Mouse (Mus musculus) intestine, embryonic 14.5 days (tissue): ENCODE measurements around the gene Capzb. TPM values are rescaled to one million over a fixed set of nuclear protein-coding genes. Genes with fewer than 3 reads are reported as not detected.

Experiments used
- ATAC-seq: fragments of 200-750 bp; cut with Nextera tagmentation; replicated peaks from 2 replicates; pipeline ENCODE4 v1.8.0; 2017; ENCODE audit warnings: low read depth, moderate number of reproducible peaks, moderate TSS enrichment, moderate library complexity; ENCODE audit not compliant: low FRiP score, low TSS enrichment
- DNase-seq: peaks from one replicate; pipeline ENCODE4 v3.0.0-alpha.2; 2018; ENCODE audit warnings: low spot score
- H3K27ac ChIP-seq: fragments of 300-500 bp; sonication (generic); 2 replicates; pipeline ENCODE4 v1.5.1; 2014; ENCODE audit warnings: low read depth, mild to moderate bottlenecking, control low read depth
- H3K27me3 ChIP-seq: fragments of 300-500 bp; sonication (generic); replicated peaks from 2 replicates; pipeline ENCODE4 v1.6.1; 2014; ENCODE audit warnings: low read length, control low read depth; ENCODE audit not compliant: control insufficient read depth, insufficient read depth
- H3K36me3 ChIP-seq: fragments of 300-500 bp; sonication (generic); 2 replicates; pipeline ENCODE4 v1.6.1; 2014; ENCODE audit warnings: low read length, control low read depth; ENCODE audit not compliant: control insufficient read depth, insufficient read depth
- H3K4me1 ChIP-seq: fragments of 300-500 bp; sonication (generic); replicated peaks from 2 replicates; pipeline ENCODE4 v1.6.1; 2014; ENCODE audit warnings: low read length, control low read depth, mixed read lengths; ENCODE audit not compliant: control insufficient read depth, insufficient read depth
- H3K4me2 ChIP-seq: fragments of 300-500 bp; sonication (generic); 2 replicates; pipeline ENCODE4 v1.6.1; 2014; ENCODE audit warnings: low read length
- H3K4me3 ChIP-seq: fragments of 300-500 bp; sonication (generic); 2 replicates; pipeline ENCODE4 v1.5.1; 2014; ENCODE audit warnings: low read depth, low read length, control low read depth, mixed read lengths
- H3K9ac ChIP-seq: fragments of 300-500 bp; sonication (generic); 2 replicates; pipeline ENCODE4 v1.6.1; 2014; ENCODE audit warnings: mild to moderate bottlenecking, low read length
- H3K9me3 ChIP-seq: fragments of 300-500 bp; sonication (generic); 2 replicates; pipeline ENCODE4 v1.6.1; 2016; ENCODE audit warnings: low read length, control low read depth; ENCODE audit not compliant: control insufficient read depth
- WGBS: fragments of 180-500 bp; shearing (Covaris S2); extraction: QIAGEN DNeasy Blood & Tissue Kit; methylation state at CpG from one replicate; pipeline ENCODE4 v1.1.7; 2014; 5-methylcytosine and 5-hydroxymethylcytosine counted together
- polyA plus RNA-seq: library from polyadenylated mRNA; unstranded; fragments of >200 nt; fragmentation: Nextera tagmentation; extraction: Ambion mirVana; gene quantifications from 2 replicates; pipeline ENCODE4 v1.2.1, GENCODE M21; 2014

Gene Capzb
- polyA plus RNA-seq, 1 experiment from 2014 or later = 313 TPM

- no peak overlapping the region for H3K4me2 ChIP-seq
- no peak overlapping the region for H3K4me3 ChIP-seq
- ATAC-seq (no peak), DNase-seq (no peak)
- H3K9ac ChIP-seq = no peak overlapping the region
- 76% methylated on average over 16 of the region's 16 CpGs for WGBS
- H3K36me3 ChIP-seq = peaks cover 74% of the 10 kb centered on the region
- H3K4me1 ChIP-seq = 0 out of 2 replicates have a peak, but pooled peaks cover 6% of the 10 kb centered on the region
- no peaks in the 10 kb centered on the region for H3K9me3 ChIP-seq
- H3K27ac ChIP-seq = no peak overlapping the region
- H3K27me3 ChIP-seq = no peaks in the 10 kb centered on the region
Observed at GRCm38 (mm10) chr4:139281791-139282345, 89.2 kb downstream of the Capzb start.

GRCm38 (mm10) chr4:139282955-139283417 is 90.3 kb downstream of the Capzb start:
- Histone ChIP-seq H3K9ac (no peak overlapping the region), H3K4me2 (no peak overlapping the region), H3K4me1 (0 out of 2 replicates have a peak, but pooled peaks cover 6% of the 10 kb centered on the region), H3K27me3 (no peaks in the 10 kb centered on the region), H3K36me3 (peaks cover 83% of the 10 kb centered on the region), H3K9me3 (no peaks in the 10 kb centered on the region), H3K27ac (no peak overlapping the region), H3K4me3 (no peak overlapping the region)
- DNase-seq (no peak), ATAC-seq (no peak)
- WGBS = 40% methylated on average over 6 of the region's 6 CpGs

- Histone ChIP-seq H3K4me2 (no peak overlapping the region), H3K4me3 (no peak overlapping the region), H3K9me3 (no peaks in the 10 kb centered on the region), H3K36me3 (peaks cover 89% of the 10 kb centered on the region), H3K27me3 (no peaks in the 10 kb centered on the region), H3K27ac (no peak overlapping the region), H3K9ac (no peak overlapping the region), H3K4me1 (0 out of 2 replicates have a peak, but pooled peaks cover 6% of the 10 kb centered on the region)
- WGBS = 67% methylated on average over 15 of the region's 15 CpGs
- ATAC-seq (no peak), DNase-seq (no peak)
Observed at GRCm38 (mm10) chr4:139284877-139285276, 92.2 kb downstream of the Capzb start.

- H3K36me3 ChIP-seq = peaks cover 89% of the 10 kb centered on the region
- H3K27ac ChIP-seq = no peak overlapping the region
- 0 out of 2 replicates have a peak, but pooled peaks cover 6% of the 10 kb centered on the region for H3K4me1 ChIP-seq
- DNase-seq = no peak
- no peak for ATAC-seq
- no peak overlapping the region for H3K4me3 ChIP-seq
- WGBS = 83% methylated on average over 5 of the region's 5 CpGs
- no peaks in the 10 kb centered on the region for H3K9me3 ChIP-seq
- H3K4me2 ChIP-seq = no peak overlapping the region
- H3K27me3 ChIP-seq = no peaks in the 10 kb centered on the region
- H3K9ac ChIP-seq = no peak overlapping the region
Observed at GRCm38 (mm10) chr4:139286234-139286633, 93.5 kb downstream of the Capzb start.

GRCm38 (mm10) chr4:139287122-139287863 is 94.6 kb downstream of the Capzb start:
- no peak for ATAC-seq
- 75% methylated on average over 18 of the region's 18 CpGs for WGBS
- peak; percentile 95 for DNase-seq
- no peak overlapping the region for H3K4me3 ChIP-seq
- H3K27ac ChIP-seq = no peak overlapping the region
- 0 out of 2 replicates have a peak, but pooled peaks cover 6% of the 10 kb centered on the region for H3K4me1 ChIP-seq
- H3K27me3 ChIP-seq = no peaks in the 10 kb centered on the region
- H3K9ac ChIP-seq = no peak overlapping the region
- H3K36me3 ChIP-seq = peaks cover 88% of the 10 kb centered on the region
- no peaks in the 10 kb centered on the region for H3K9me3 ChIP-seq
- no peak overlapping the region for H3K4me2 ChIP-seq

- H3K27me3 ChIP-seq = no peaks in the 10 kb centered on the region
Observed at GRCm38 (mm10) chr4:139289017-139289416, 96.3 kb downstream of the Capzb start.

GRCm38 (mm10) chr4:139291099-139291498 is 98.4 kb downstream of the Capzb start:
- Histone ChIP-seq H3K27me3 (no peaks in the 10 kb centered on the region), H3K27ac (no peak overlapping the region), H3K9ac (no peak overlapping the region), H3K36me3 (peaks cover 56% of the 10 kb centered on the region), H3K4me2 (no peak overlapping the region), H3K4me1 (no peaks in the 10 kb centered on the region), H3K4me3 (no peak overlapping the region), H3K9me3 (no peaks in the 10 kb centered on the region)
- DNase-seq (no peak), ATAC-seq (no peak)
- 85% methylated on average over 16 of the region's 16 CpGs for WGBS

More at GRCm38 (mm10) chr4:139289017-139289416, 96.3 kb downstream of the Capzb start:
- WGBS = 70% methylated on average over 10 of the region's 10 CpGs
- Histone ChIP-seq H3K9me3 (no peaks in the 10 kb centered on the region), H3K4me2 (no peak overlapping the region), H3K4me1 (no peaks in the 10 kb centered on the region), H3K27ac (no peak overlapping the region), H3K9ac (no peak overlapping the region), H3K4me3 (no peak overlapping the region), H3K36me3 (peaks cover 76% of the 10 kb centered on the region)
- peak; percentile 58 for DNase-seq
- ATAC-seq = no peak

- DNase-seq = no peak
- 93% methylated on average over 5 of the region's 5 CpGs for WGBS
- Histone ChIP-seq H3K9me3 (no peaks in the 10 kb centered on the region), H3K9ac (no peak overlapping the region), H3K4me2 (no peak overlapping the region), H3K4me3 (no peak overlapping the region), H3K4me1 (no peaks in the 10 kb centered on the region; the same call in 1 of the 2 replicates), H3K36me3 (peaks cover 49% of the 10 kb centered on the region), H3K27me3 (no peaks in the 10 kb centered on the region), H3K27ac (no peak overlapping the region)
- ATAC-seq = no peak
Observed at GRCm38 (mm10) chr4:139292038-139292437, 99.3 kb downstream of the Capzb start.
